Mouse (Mus musculus) v-Abl transformed pro-B cells (cell line): ENCODE measurements at regions not wholly inside any gene's neighbourhood (a gene's known extent, or its start where the extent isn't known, plus 50 kb on each side); places are given as distances from the start of the nearest gene placed in this dataset.

Experiments
- in situ Hi-C, 2 experiments: fragments of 400-800 bp; cut with MboI; formaldehyde crosslinking; loops; one replicate each; pipeline ENCODE4 v1.15.1; 2025; ENCODE audit not compliant: unreplicated experiment in 2 of 2

- in situ Hi-C loops, result loop anchor here in 1 of 2 experiments (5.0 kb wide), 1 partner anchor 58 kb away; no protein-coding TSS in a partner anchor
Measured at GRCm38 (mm10) chr5:138875180-138876076, 55.5 kb downstream of the Gm5294 start.

- in situ Hi-C loops, result no loop called here
Measured at GRCm38 (mm10) chr5:138881649-138882226, 61.9 kb downstream of the Gm5294 start.

GRCm38 (mm10) chr5:138883573-138883972 is 63.7 kb downstream of the Gm5294 start:
- in situ Hi-C loops, result no loop called here

GRCm38 (mm10) chr5:138885905-138886304 is 66.0 kb downstream of the Gm5294 start:
- in situ Hi-C loops, result no loop called here

- in situ Hi-C loops, result no loop called here
Measured at GRCm38 (mm10) chr5:138888749-138889148, 68.9 kb downstream of the Gm5294 start.

- in situ Hi-C loops, result no loop called here
Measured at GRCm38 (mm10) chr5:138889760-138890159, 69.9 kb downstream of the Gm5294 start.

GRCm38 (mm10) chr5:138894496-138894895 is 74.6 kb downstream of the Gm5294 start:
- in situ Hi-C loops, result no loop called here

GRCm38 (mm10) chr5:138897255-138897654 is 77.4 kb downstream of the Gm5294 start:
- in situ Hi-C loops, result no loop called here

- in situ Hi-C loops, result no loop called here
Measured at GRCm38 (mm10) chr5:138898440-138898839, 78.6 kb downstream of the Gm5294 start.

- in situ Hi-C loops, result no loop called here
Measured at GRCm38 (mm10) chr5:138900952-138901599, 81.2 kb downstream of the Gm5294 start.

GRCm38 (mm10) chr5:138902316-138902715 is 82.4 kb downstream of the Gm5294 start:
- in situ Hi-C loops, result no loop called here

GRCm38 (mm10) chr5:138911769-138912710 is 85.1 kb downstream of the Pdgfa start:
- in situ Hi-C loops, result no loop called here

- in situ Hi-C loops, result no loop called here
Measured at GRCm38 (mm10) chr5:138912711-138913105, 84.5 kb downstream of the Pdgfa start.

GRCm38 (mm10) chr5:138915068-138915467 is 82.1 kb downstream of the Pdgfa start:
- in situ Hi-C loops, result no loop called here

GRCm38 (mm10) chr5:138915496-138915895 is 81.7 kb downstream of the Pdgfa start:
- in situ Hi-C loops, result no loop called here

GRCm38 (mm10) chr5:138920156-138920845 is 76.9 kb downstream of the Pdgfa start:
- in situ Hi-C loops, result no loop called here

GRCm38 (mm10) chr5:138922116-138922515 is 75.1 kb downstream of the Pdgfa start:
- in situ Hi-C loops, result no loop called here
